Mouse (Mus musculus) kidney, postnatal 36 days (tissue): ENCODE data around the gene Chil4.
"Not testable (repeated sequence)": the region's sequence is repeated elsewhere in the genome, so short reads cannot be mapped to it uniquely, and the experiment has no call there.

Source experiments
- DNase-seq, 2 experiments: peaks; one replicate each; pipeline ENCODE4 v3.0.0; 2021 to 2022; ENCODE audit warnings: mixed read lengths in 2 of 2

The Chil4 gene

GRCm38 (mm10) chr3:106219407-106219806 is at the start of gene Chil4:
TSS of gene Chil4 (minus strand) at chr3:106219507.
- no peak for DNase-seq

GRCm38 (mm10) chr3:106265854-106266253 is 46.5 kb upstream of the Chil4 start:
- DNase-seq: no peak

GRCm38 (mm10) chr3:106264854-106265253 is 45.5 kb upstream of the Chil4 start:
- DNase-seq: no peak

GRCm38 (mm10) chr3:106257076-106257475 is 37.8 kb upstream of the Chil4 start:
- not testable (repeated sequence) for DNase-seq

- no peak for DNase-seq
Measured at GRCm38 (mm10) chr3:106252719-106253118, 33.4 kb upstream of the Chil4 start.

GRCm38 (mm10) chr3:106250763-106251399 is 31.6 kb upstream of the Chil4 start:
- DNase-seq: not testable (repeated sequence)

GRCm38 (mm10) chr3:106247369-106247768 is 28.1 kb upstream of the Chil4 start:
- not testable (repeated sequence) for DNase-seq

- DNase-seq: not testable (repeated sequence)
Measured at GRCm38 (mm10) chr3:106240210-106240609, 20.9 kb upstream of the Chil4 start.

GRCm38 (mm10) chr3:106239196-106239791 is 20.0 kb upstream of the Chil4 start:
- DNase-seq: no peak

- peak; percentile 57 to 63 for DNase-seq
Measured at GRCm38 (mm10) chr3:106223391-106223790, 4.1 kb upstream of the Chil4 start.

- no peak for DNase-seq
Measured at GRCm38 (mm10) chr3:106221625-106222265, 2.4 kb upstream of the Chil4 start.

GRCm38 (mm10) chr3:106218284-106218954 is 888 bp downstream of the Chil4 start:
- DNase-seq: not testable (repeated sequence)

- DNase-seq: not testable (repeated sequence)
Measured at GRCm38 (mm10) chr3:106198030-106198429, 21.3 kb downstream of the Chil4 start.

- DNase-seq: not testable (repeated sequence)
Measured at GRCm38 (mm10) chr3:106197246-106197645, 22.1 kb downstream of the Chil4 start.

- no peak for DNase-seq
Measured at GRCm38 (mm10) chr3:106196276-106196675, 23.0 kb downstream of the Chil4 start.

- DNase-seq: no peak
Measured at GRCm38 (mm10) chr3:106195486-106195885, 23.8 kb downstream of the Chil4 start.

GRCm38 (mm10) chr3:106187991-106188390 is 31.3 kb downstream of the Chil4 start:
- no peak for DNase-seq

GRCm38 (mm10) chr3:106177509-106178189 is 41.7 kb downstream of the Chil4 start:
- DNase-seq: no peak

- DNase-seq: not testable (repeated sequence)
Measured at GRCm38 (mm10) chr3:106174971-106175370, 44.3 kb downstream of the Chil4 start.

GRCm38 (mm10) chr3:106172506-106172905 is 46.8 kb downstream of the Chil4 start:
- not testable (repeated sequence) for DNase-seq

- DNase-seq: no peak
Measured at GRCm38 (mm10) chr3:106171135-106171731, 48.1 kb downstream of the Chil4 start.

GRCm38 (mm10) chr3:106170522-106171053 is 48.7 kb downstream of the Chil4 start:
- DNase-seq: peak in 1 of 2 experiments; percentile 5
